Mouse (Mus musculus): ENCODE results near the gene Hrh1.

DNA sequence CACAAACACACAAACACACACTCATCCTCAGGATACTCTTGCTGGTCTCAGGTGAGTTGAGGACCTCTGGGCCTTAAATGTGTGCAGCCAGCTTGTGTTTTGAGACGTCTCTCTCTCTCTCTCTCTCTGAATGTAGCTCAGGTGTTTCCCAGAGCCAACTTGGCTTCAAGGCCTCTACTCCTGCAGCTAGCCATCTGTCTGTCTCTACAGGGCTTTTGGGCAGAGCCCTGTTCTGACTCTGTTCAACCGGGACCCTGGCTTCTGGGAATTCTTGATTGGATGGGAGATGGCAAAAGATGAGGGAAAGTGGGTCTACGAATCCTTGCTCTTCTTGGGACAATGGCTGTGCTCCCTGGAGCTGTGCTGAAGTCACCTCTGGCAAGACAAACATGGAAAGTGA, 91.6 kb downstream of the Hrh1 start:
- TF ChIP-seq CTCF (IDR thresholded peaks at IDR 0.05), result no peak
- TF ChIP-seq EP300 (IDR thresholded peaks at IDR 0.05), result no peak

All from lung, postnatal 0 days (tissue).